Mouse (Mus musculus) forebrain, postnatal 0 days (tissue): Measurements from ENCODE around the gene Prdm1. TPM values are rescaled to one million over a fixed set of nuclear protein-coding genes. Genes with fewer than 3 reads are reported as not detected.

ENCODE experiments used
- ATAC-seq: fragments of 200-750 bp; cut with Nextera tagmentation; 2 replicates; pipeline ENCODE4 v1.8.0; 2017; ENCODE audit warnings: mild to moderate bottlenecking, moderate library complexity
- DNase-seq: peaks from one replicate; pipeline ENCODE4 v3.0.0-alpha.2; 2015
- H3K27ac ChIP-seq: fragments of 300-500 bp; sonication (generic); 2 replicates; pipeline ENCODE4 v1.5.1; 2014; ENCODE audit warnings: low read depth, mild to moderate bottlenecking, antibody characterized with exemption, low read length, moderate library complexity, mixed read lengths
- H3K27me3 ChIP-seq: fragments of 300-500 bp; sonication (generic); 2 replicates; pipeline ENCODE4 v1.6.1; 2014; ENCODE audit warnings: mild to moderate bottlenecking, low read length, mixed read lengths; ENCODE audit not compliant: insufficient read depth
- H3K36me3 ChIP-seq: fragments of 300-500 bp; sonication (generic); 2 replicates; pipeline ENCODE4 v1.6.1; 2014; ENCODE audit warnings: mild to moderate bottlenecking, moderate library complexity; ENCODE audit not compliant: insufficient read depth
- H3K4me1 ChIP-seq: fragments of 300-500 bp; sonication (generic); 2 replicates; pipeline ENCODE4 v1.6.1; 2014; ENCODE audit warnings: antibody characterized with exemption; ENCODE audit not compliant: insufficient read depth
- H3K4me2 ChIP-seq: fragments of 300-500 bp; sonication (generic); 2 replicates; pipeline ENCODE4 v1.6.1; 2014; ENCODE audit warnings: low read depth, mild to moderate bottlenecking, moderate library complexity
- H3K4me3 ChIP-seq: fragments of 300-500 bp; sonication (generic); 2 replicates; pipeline ENCODE4 v1.5.1; 2014; ENCODE audit warnings: low read depth, low read length, mixed read lengths
- H3K9ac ChIP-seq: fragments of 300-500 bp; sonication (generic); 2 replicates; pipeline ENCODE4 v1.6.1; 2014; ENCODE audit warnings: mild to moderate bottlenecking
- H3K9me3 ChIP-seq: fragments of 300-500 bp; sonication (generic); 2 replicates; pipeline ENCODE4 v1.6.1; 2016; ENCODE audit warnings: low read length
- CTCF ChIP-seq: sonication (generic); IDR thresholded peaks from 2 replicates; pipeline ENCODE4 v1.5.1; 2016; ENCODE audit warnings: antibody characterized with exemption, control low read depth, low read depth
- WGBS: fragments of 180-500 bp; shearing (Covaris S2); extraction: QIAGEN DNeasy Blood & Tissue Kit; methylation state at CpG from one replicate; pipeline ENCODE4 v1.1.7; 2014; 5-methylcytosine and 5-hydroxymethylcytosine counted together
- polyA plus RNA-seq: library from polyadenylated mRNA; unstranded; fragments of >200 nt; fragmentation: Nextera tagmentation; extraction: Ambion mirVana; gene quantifications from 2 replicates; pipeline ENCODE4 v1.2.1, GENCODE M21; 2015
- total RNA-seq: library from RNA; depleted of rRNA; stranded (reverse); fragments of >200 nt; gene quantifications from 2 replicates; pipeline ENCODE4 v1.2.3, GENCODE M21; 2014

Gene Prdm1
- total and polyA plus RNA-seq, 2 experiments from 2014 or later, result 0.25 to 0.71 TPM

DNA sequence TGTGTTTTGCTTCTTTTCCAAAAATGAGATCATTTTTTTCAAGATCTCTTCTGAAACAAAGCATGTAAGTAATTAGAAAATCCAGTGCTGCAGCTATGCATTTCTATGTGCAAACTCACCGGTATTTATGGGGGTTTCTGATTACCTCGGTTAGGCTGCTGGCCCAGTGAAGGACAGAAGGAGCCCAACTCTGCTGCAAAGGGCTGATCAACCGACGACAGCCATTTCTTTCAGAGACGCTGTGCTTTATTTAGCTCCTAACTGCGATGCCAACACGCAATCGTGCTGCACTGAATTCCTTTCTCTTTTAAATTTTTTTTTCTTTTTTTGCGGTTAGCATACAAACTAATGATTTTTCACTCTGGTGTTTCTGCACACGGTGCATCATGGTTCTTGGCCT, 126.7 kb downstream of the Prdm1 start:
- Histone ChIP-seq H3K27ac (0 out of 2 replicates have a peak overlapping the region, but pooled peaks have one; percentile 29), H3K4me2 (peak overlapping the region; percentile 13; the same call in 1 of the 2 replicates), H3K4me3 (no peak overlapping the region), H3K9ac (0 out of 2 replicates have a peak overlapping the region, but pooled peaks have one; percentile 31), H3K27me3 (no peaks in the 10 kb centered on the region), H3K4me1 (no peaks in the 10 kb centered on the region), H3K9me3 (no peaks in the 10 kb centered on the region), H3K36me3 (no peaks in the 10 kb centered on the region)
- ATAC-seq, result peak; percentile 79
- peak; percentile 63 for DNase-seq
- 25% methylated on average over 10 of the region's 10 CpGs for WGBS
- no peak for TF ChIP-seq CTCF

DNA sequence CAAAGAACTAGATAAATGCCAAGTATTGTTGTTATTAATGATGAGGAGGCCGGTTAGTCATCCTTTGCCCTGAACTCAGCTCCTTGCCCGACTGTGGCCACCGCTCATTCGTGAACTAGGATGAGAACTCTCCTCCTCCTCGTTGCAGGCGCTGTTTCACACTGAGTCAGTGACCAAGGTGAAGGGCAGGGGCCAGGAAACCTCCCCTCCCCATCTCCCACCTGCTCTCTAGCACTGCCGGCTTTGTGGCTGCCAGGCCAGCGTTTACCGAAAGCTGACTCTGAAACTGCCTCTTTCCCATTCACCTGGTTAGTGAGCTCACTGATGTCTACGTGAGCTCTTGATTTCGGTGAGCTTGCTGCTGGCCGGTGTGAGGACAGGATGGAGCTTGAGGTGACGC, 127.7 kb downstream of the Prdm1 start:
- Histone ChIP-seq H3K9ac (no peak overlapping the region), H3K27me3 (no peaks in the 10 kb centered on the region), H3K4me1 (no peaks in the 10 kb centered on the region), H3K4me2 (no peak overlapping the region), H3K36me3 (no peaks in the 10 kb centered on the region), H3K27ac (no peak overlapping the region), H3K9me3 (no peaks in the 10 kb centered on the region), H3K4me3 (no peak overlapping the region)
- ATAC-seq (no peak), DNase-seq (no peak)
- 67% methylated on average over 13 of the region's 13 CpGs for WGBS
- no peak for TF ChIP-seq CTCF

DNA sequence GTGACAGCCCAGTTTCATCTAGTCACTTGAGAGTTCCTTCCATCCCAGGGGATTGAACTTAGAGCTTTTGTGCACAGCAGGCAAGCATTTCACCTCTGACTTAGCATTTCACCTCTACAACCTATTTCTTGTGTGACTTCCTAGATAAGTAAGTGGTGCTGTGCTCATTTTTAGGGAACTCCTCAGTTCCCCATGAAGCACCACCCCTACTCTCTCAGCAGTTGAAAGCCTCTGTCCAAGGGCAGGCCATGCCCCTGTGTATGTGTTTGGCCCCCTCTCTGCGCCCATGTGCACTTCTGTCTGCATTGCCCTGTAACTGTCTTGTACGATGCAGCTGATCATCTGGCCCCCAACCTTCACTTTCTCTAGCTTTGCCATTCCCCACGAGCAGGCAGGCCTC, 128.2 kb downstream of the Prdm1 start:
- no peak overlapping the region for H3K4me2 ChIP-seq
- no peak for TF ChIP-seq CTCF
- no peak overlapping the region for H3K27ac ChIP-seq
- no peaks in the 10 kb centered on the region for H3K4me1 ChIP-seq
- WGBS, result 44% methylated on average over 3 of the region's 3 CpGs
- no peak overlapping the region for H3K9ac ChIP-seq
- ATAC-seq (no peak), DNase-seq (no peak)
- no peaks in the 10 kb centered on the region for H3K9me3 ChIP-seq
- H3K27me3 ChIP-seq, result no peaks in the 10 kb centered on the region
- H3K4me3 ChIP-seq, result no peak overlapping the region
- H3K36me3 ChIP-seq, result no peaks in the 10 kb centered on the region

DNA sequence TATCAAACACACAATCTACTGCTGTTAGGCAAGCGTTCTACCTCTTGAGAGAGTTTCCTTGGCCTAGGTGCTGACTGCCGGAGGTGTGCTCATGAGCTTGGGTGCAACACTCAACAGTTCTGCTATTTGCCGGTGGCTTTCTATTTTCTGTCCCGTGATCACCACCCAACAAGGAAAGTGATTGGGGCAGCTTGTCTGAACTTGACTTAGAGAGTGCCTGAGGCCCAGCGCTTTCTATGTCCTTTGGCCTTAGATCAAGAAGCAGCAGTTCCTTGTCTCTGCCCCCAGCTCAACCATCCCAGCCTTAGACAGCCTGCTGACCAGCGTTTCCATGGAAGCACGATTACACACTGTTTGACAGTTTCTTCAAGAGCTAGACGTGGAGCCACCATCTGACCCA, 135.4 kb downstream of the Prdm1 start:
- no peaks in the 10 kb centered on the region for H3K27me3 ChIP-seq
- H3K4me1 ChIP-seq, result no peaks in the 10 kb centered on the region
- no peaks in the 10 kb centered on the region for H3K36me3 ChIP-seq
- 86% methylated on average over 8 of the region's 8 CpGs for WGBS
- ATAC-seq (no peak), DNase-seq (no peak)
- no peak overlapping the region for H3K4me2 ChIP-seq
- H3K9ac ChIP-seq, result no peak overlapping the region
- TF ChIP-seq CTCF, result no peak
- H3K4me3 ChIP-seq, result no peak overlapping the region
- no peaks in the 10 kb centered on the region for H3K9me3 ChIP-seq
- no peak overlapping the region for H3K27ac ChIP-seq

DNA sequence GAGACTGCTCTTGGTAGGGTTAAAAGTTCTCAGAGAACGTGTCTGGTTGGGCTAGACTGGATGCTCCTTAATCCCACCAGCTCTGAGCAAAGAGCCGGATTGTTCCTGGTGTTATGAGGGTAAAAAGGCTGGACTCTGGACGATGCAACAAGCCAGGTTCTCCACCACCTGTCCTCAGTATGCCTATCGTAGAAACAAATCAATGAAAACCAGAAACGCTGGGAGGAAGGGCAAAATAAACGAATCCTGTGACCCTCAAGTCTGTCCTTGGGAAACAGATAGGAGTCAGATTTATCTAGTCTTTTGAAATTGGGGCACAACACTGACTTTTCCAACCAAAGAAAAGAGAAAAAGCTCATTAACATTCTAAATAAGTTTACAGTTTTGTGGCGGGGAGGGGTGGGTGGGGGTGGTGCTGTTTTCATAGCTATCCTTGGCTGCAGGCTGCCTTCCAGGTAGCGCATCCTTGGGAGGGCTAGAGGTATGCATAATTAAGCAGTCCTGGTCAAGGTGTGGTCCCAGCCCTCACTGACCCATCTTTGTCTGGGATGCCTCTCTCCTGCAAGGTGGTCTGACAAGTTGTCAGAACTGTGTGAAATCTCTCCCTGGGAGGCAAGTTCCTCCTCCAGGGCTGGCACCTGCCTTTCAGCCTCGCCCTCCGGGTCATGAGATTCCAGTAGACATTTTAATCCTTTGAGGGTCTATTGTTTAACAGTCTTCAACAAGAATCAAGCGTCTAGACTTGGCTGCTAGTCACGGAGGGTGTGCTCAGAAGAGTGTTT, 136.6 kb downstream of the Prdm1 start:
- 47% methylated on average over 12 of the region's 12 CpGs for WGBS
- no peaks in the 10 kb centered on the region for H3K27me3 ChIP-seq
- TF ChIP-seq CTCF, result no peak

DNA sequence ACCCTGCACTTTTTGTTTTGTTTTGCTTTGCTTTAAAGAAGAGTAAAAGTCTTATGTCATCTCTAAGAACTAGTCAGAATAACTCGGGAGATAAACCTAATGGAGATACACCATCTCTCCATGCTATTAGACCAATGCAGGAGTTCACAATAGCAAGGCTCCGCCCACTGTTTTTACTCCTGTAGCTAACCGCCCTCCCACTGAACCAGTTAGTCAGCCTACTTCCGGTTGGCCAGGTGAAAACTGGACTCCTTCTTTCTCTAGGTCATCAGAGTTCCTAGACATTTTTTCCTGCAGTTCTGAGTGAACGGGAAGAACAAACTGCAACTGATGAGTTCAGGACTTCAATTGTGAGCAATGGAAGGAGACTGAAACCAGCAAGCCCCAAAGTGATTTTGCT, 138.0 kb downstream of the Prdm1 start:
- Histone ChIP-seq H3K4me3 (no peak overlapping the region), H3K27me3 (no peaks in the 10 kb centered on the region), H3K27ac (no peak overlapping the region), H3K9me3 (no peaks in the 10 kb centered on the region), H3K4me2 (no peak overlapping the region), H3K4me1 (no peaks in the 10 kb centered on the region), H3K9ac (no peak overlapping the region), H3K36me3 (no peaks in the 10 kb centered on the region)
- DNase-seq (no peak), ATAC-seq (no peak)
- TF ChIP-seq CTCF, result no peak
- 76% methylated on average over 5 of the region's 5 CpGs for WGBS

More for the DNA sequence above, 136.6 kb downstream of the Prdm1 start:
- Histone ChIP-seq H3K9me3 (no peaks in the 10 kb centered on the region), H3K4me1 (no peaks in the 10 kb centered on the region), H3K27ac (no peak overlapping the region), H3K9ac (no peak overlapping the region), H3K4me3 (no peak overlapping the region), H3K36me3 (no peaks in the 10 kb centered on the region), H3K4me2 (no peak overlapping the region)
- DNase-seq (no peak), ATAC-seq (no peak)

DNA sequence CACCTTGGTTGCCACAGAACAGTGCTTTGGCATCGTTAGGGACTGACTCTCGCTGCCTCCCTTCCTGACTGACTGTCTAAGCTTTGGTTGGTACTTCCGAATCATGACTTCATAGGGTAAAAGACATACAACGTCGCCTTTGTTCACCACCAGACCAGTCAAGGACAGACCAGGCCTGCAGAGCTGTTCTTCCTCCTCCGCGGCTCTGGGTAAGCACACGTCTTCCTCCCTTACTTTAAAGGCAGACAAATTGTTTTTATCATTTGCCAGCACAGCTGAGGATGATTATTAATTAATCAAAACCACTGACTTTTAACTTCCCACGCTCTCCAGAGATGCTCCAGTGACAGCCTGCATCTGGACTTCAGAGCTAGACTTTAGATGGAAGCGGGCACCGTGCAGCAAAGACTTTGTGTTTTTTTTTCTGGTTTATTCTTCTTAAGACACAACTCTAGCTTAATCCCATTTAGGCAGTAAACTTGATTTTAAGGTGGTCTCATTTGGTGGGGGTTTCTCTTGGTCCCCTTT, 139.5 kb downstream of the Prdm1 start:
- ATAC-seq (no peak), DNase-seq (no peak)
- TF ChIP-seq CTCF, result no peak
- H3K9ac ChIP-seq, result no peak overlapping the region
- no peaks in the 10 kb centered on the region for H3K4me1 ChIP-seq
- H3K27me3 ChIP-seq, result no peaks in the 10 kb centered on the region
- no peak overlapping the region for H3K4me3 ChIP-seq
- 80% methylated on average over 11 of the region's 11 CpGs for WGBS
- no peaks in the 10 kb centered on the region for H3K36me3 ChIP-seq
- H3K4me2 ChIP-seq, result no peak overlapping the region
- H3K9me3 ChIP-seq, result no peaks in the 10 kb centered on the region
- H3K27ac ChIP-seq, result no peak overlapping the region
